ENCODE assay signal across 14 mouse cellular contexts in genomic region chr3:132017485-132018261, GRCm38 (mm10).
A peak's percentile ranks its signal among the peaks of the same experiment; 100 is the strongest.
DNase-seq lines count a peak whose midpoint lies in the region; ATAC-seq and TF ChIP-seq lines count a peak whose summit lies in the region.
"Had no signal": no experiment of that assay in that cellular context is flagged by ENCODE, and none has a peak within 500 bp of the region (broad histone marks: within the 10 kb centered on the region; RNA-seq: fewer than 3 reads in every experiment).

No protein-coding gene starts in this region.

- TF ChIP-seq POLR2A in brain, embryonic 14.5 days (IDR thresholded peaks at IDR 0.05; ENCODE audit: borderline replicate concordance, extremely low read depth, insufficient read depth, insufficient read length, poor library complexity, severe bottlenecking) = no peak
- TF ChIP-seq POLR2A in thymus, adult 2 months (IDR thresholded peaks at IDR 0.05; ENCODE audit: control insufficient read depth, extremely low read depth, insufficient read depth, low read length, poor library complexity) = no peak

- H3K36me3 ChIP-seq in forebrain, embryonic 12.5 days (replicated peaks) = no peaks in the 10 kb centered on the region
- no peaks in the 10 kb centered on the region for H3K36me3 ChIP-seq in hindbrain, embryonic 15.5 days
- H3K36me3 ChIP-seq in midbrain, postnatal 0 days (ENCODE audit: insufficient read depth, low read length) = no peaks in the 10 kb centered on the region
- no peaks in the 10 kb centered on the region for H3K36me3 ChIP-seq in thymus, adult 2 months (ENCODE audit: control insufficient read depth, insufficient read depth, low read length)
- H3K36me3 ChIP-seq: liver, embryonic 12.5 days had no signal

- H3K4me2 ChIP-seq in forebrain, embryonic 12.5 days = peak overlapping the region; percentile 21; the same call in 1 of the 2 replicates
- peak overlapping the region; percentile 31 for H3K4me2 ChIP-seq in hindbrain, embryonic 15.5 days
- H3K4me2 ChIP-seq in midbrain, postnatal 0 days (ENCODE audit: low read depth, low read length, poor library complexity, severe bottlenecking) = 0 out of 2 replicates have a peak overlapping the region, but pooled peaks have one; percentile 16
- H3K4me2 ChIP-seq: liver, embryonic 12.5 days had no signal

- 12% methylated on average over 15 of the region's 15 CpGs for WGBS in forebrain, embryonic 12.5 days
- 16% methylated on average over 15 of the region's 15 CpGs for WGBS in hindbrain, embryonic 15.5 days
- WGBS in midbrain, postnatal 0 days = 14% methylated on average over 15 of the region's 15 CpGs
- WGBS in thymus, adult 2 months = 84% methylated on average over 15 of the region's 15 CpGs

- peak overlapping the region; percentile 9; the same call in 1 of the 2 replicates for H3K27ac ChIP-seq in forebrain, embryonic 12.5 days
- H3K27ac ChIP-seq in hindbrain, embryonic 15.5 days (replicated peaks) = no peak overlapping the region
- no peak overlapping the region for H3K27ac ChIP-seq in midbrain, postnatal 0 days (ENCODE audit: low read depth, low read length)
- no peak overlapping the region for H3K27ac ChIP-seq in thymus, adult 2 months (ENCODE audit: control insufficient read depth, insufficient read depth, low read length)
- H3K27ac ChIP-seq: liver, embryonic 12.5 days had no signal

- H3K4me1 ChIP-seq in forebrain, embryonic 12.5 days = peaks cover 26% of the 10 kb centered on the region
- H3K4me1 ChIP-seq in hindbrain, embryonic 15.5 days (replicated peaks) = peaks cover 7% of the 10 kb centered on the region
- H3K4me1 ChIP-seq in midbrain, postnatal 0 days (ENCODE audit: insufficient read depth, low read length) = 0 out of 2 replicates have a peak, but pooled peaks cover 5% of the 10 kb centered on the region
- no peaks in the 10 kb centered on the region for H3K4me1 ChIP-seq in thymus, adult 2 months (replicated peaks; ENCODE audit: control insufficient read depth, insufficient read depth, low read length)
- H3K4me1 ChIP-seq: liver, embryonic 12.5 days had no signal

- H3K4me3 ChIP-seq in forebrain, embryonic 12.5 days (replicated peaks) = no peak overlapping the region
- H3K4me3 ChIP-seq in hindbrain, embryonic 15.5 days = no peak overlapping the region
- no peak overlapping the region for H3K4me3 ChIP-seq in midbrain, postnatal 0 days (ENCODE audit: low read depth, low read length)
- no peak overlapping the region for H3K4me3 ChIP-seq in thymus, adult 2 months (ENCODE audit: control insufficient read depth, insufficient read depth, low read length)
- H3K4me3 ChIP-seq: liver, embryonic 12.5 days had no signal

- H3K27me3 ChIP-seq in forebrain, embryonic 12.5 days = no peaks in the 10 kb centered on the region
- no peaks in the 10 kb centered on the region for H3K27me3 ChIP-seq in hindbrain, embryonic 15.5 days
- no peaks in the 10 kb centered on the region for H3K27me3 ChIP-seq in midbrain, postnatal 0 days (ENCODE audit: insufficient read depth, low read length)
- H3K27me3 ChIP-seq in thymus, adult 2 months (ENCODE audit: control insufficient read depth, insufficient read depth, low read length) = no peaks in the 10 kb centered on the region
- H3K27me3 ChIP-seq: liver, embryonic 12.5 days; Patski had no signal

- peak; percentile 65 for DNase-seq in brain, embryonic 14.5 days (ENCODE audit: low read depth)
- DNase-seq in midbrain, postnatal 0 days (ENCODE audit: low spot score) = no peak
- DNase-seq in adrenal gland, postnatal 14 days = no peak
- no peak for DNase-seq in adrenal gland, postnatal 10 days
- no peak for DNase-seq in layer of hippocampus, postnatal 10 days (ENCODE audit: low spot score in 2 of 2)
- no peak for DNase-seq in thymus, adult 2 months
- DNase-seq: cerebellum, adult 18-20 months; heart, adult 18-20 months; kidney, adult 18-20 months; lung, postnatal 14 days had no signal

- no peak for TF ChIP-seq CTCF in brain, embryonic 14.5 days (IDR thresholded peaks at IDR 0.05; ENCODE audit: borderline replicate concordance, extremely low read depth, insufficient read depth, insufficient read length)
- no peak for TF ChIP-seq CTCF in midbrain, postnatal 0 days (IDR thresholded peaks at IDR 0.05)
- no peak for TF ChIP-seq CTCF in thymus, adult 2 months (IDR thresholded peaks at IDR 0.05; ENCODE audit: borderline replicate concordance, control insufficient read depth, extremely low read depth, insufficient read depth, low read length, poor library complexity)

- H3K9ac ChIP-seq in forebrain, embryonic 12.5 days = no peak overlapping the region
- H3K9ac ChIP-seq in hindbrain, embryonic 15.5 days = no peak overlapping the region
- H3K9ac ChIP-seq in midbrain, postnatal 0 days (replicated peaks; ENCODE audit: low read length, poor library complexity, severe bottlenecking) = no peak overlapping the region
- H3K9ac ChIP-seq: liver, embryonic 12.5 days had no signal

- peak; percentile 57 for ATAC-seq in forebrain, embryonic 12.5 days (ENCODE audit: low FRiP score)
- peak; percentile 75; the same call in 1 of the 2 replicates for ATAC-seq in hindbrain, embryonic 15.5 days (ENCODE audit: low FRiP score, low read depth)
- peak; percentile 53; the same call in 1 of the 2 replicates for ATAC-seq in midbrain, postnatal 0 days (ENCODE audit: low FRiP score)
- ATAC-seq: liver, embryonic 12.5 days; Patski had no signal

- H3K9me3 ChIP-seq in forebrain, embryonic 12.5 days = no peaks in the 10 kb centered on the region
- H3K9me3 ChIP-seq in hindbrain, embryonic 15.5 days = no peaks in the 10 kb centered on the region
- no peaks in the 10 kb centered on the region for H3K9me3 ChIP-seq in midbrain, postnatal 0 days (ENCODE audit: low read length)
- H3K9me3 ChIP-seq: liver, embryonic 12.5 days had no signal
